Mouse (Mus musculus) heart, postnatal 0 days (tissue): ENCODE data around the gene Eif4a1. TPM values are rescaled to one million over a fixed set of nuclear protein-coding genes. Genes with fewer than 3 reads are reported as not detected.

ENCODE experiments used
- ATAC-seq: fragments of 200-750 bp; cut with Nextera tagmentation; 2 replicates; pipeline ENCODE4 v1.8.0; 2017; ENCODE audit warnings: low read depth, moderate number of reproducible peaks, moderate library complexity; ENCODE audit not compliant: insufficient read depth
- DNase-seq: peaks from one replicate; pipeline ENCODE4 v3.0.0-alpha.2; 2016; ENCODE audit warnings: low spot score
- H3K27ac ChIP-seq: fragments of 300-500 bp; sonication (generic); 2 replicates; pipeline ENCODE4 v1.5.1; 2014; ENCODE audit warnings: low read depth, mild to moderate bottlenecking
- H3K27me3 ChIP-seq: fragments of 300-500 bp; sonication (generic); 2 replicates; pipeline ENCODE4 v1.6.1; 2014; ENCODE audit warnings: low read length, mixed read lengths; ENCODE audit not compliant: control insufficient read depth, insufficient read depth
- H3K36me3 ChIP-seq: fragments of 300-500 bp; sonication (generic); replicated peaks from 2 replicates; pipeline ENCODE4 v1.6.1; 2014; ENCODE audit warnings: low read length, mixed read lengths; ENCODE audit not compliant: control insufficient read depth, insufficient read depth
- H3K4me1 ChIP-seq: fragments of 300-500 bp; sonication (generic); 2 replicates; pipeline ENCODE4 v1.6.1; 2014; ENCODE audit warnings: antibody characterized with exemption; ENCODE audit not compliant: control insufficient read depth, insufficient read depth
- H3K4me2 ChIP-seq: fragments of 300-500 bp; sonication (generic); 2 replicates; pipeline ENCODE4 v1.6.1; 2014; ENCODE audit warnings: low read depth, mild to moderate bottlenecking, low read length, moderate library complexity
- H3K4me3 ChIP-seq: fragments of 300-500 bp; sonication (generic); 2 replicates; pipeline ENCODE4 v1.5.1; 2014; ENCODE audit warnings: low read depth, low read length
- H3K9ac ChIP-seq: fragments of 300-500 bp; sonication (generic); replicated peaks from 2 replicates; pipeline ENCODE4 v1.6.1; 2014; ENCODE audit warnings: low read depth, low read length, mixed read lengths
- H3K9me3 ChIP-seq: fragments of 300-500 bp; sonication (generic); replicated peaks from 2 replicates; pipeline ENCODE4 v1.6.1; 2016; ENCODE audit warnings: low read length; ENCODE audit not compliant: control insufficient read depth
- CTCF ChIP-seq: IDR thresholded peaks from 2 replicates; pipeline ENCODE4 v1.5.1; 2016; ENCODE audit warnings: antibody characterized with exemption, control low read depth, low read depth
- EP300 ChIP-seq: IDR thresholded peaks from 2 replicates; pipeline ENCODE4 v1.6.1; 2016; ENCODE audit warnings: antibody characterized with exemption, low read depth
- WGBS: fragments of 180-500 bp; shearing (Covaris S2); extraction: QIAGEN DNeasy Blood & Tissue Kit; methylation state at CpG from one replicate; pipeline ENCODE4 v1.1.7; 2014; 5-methylcytosine and 5-hydroxymethylcytosine counted together
- microRNA counts: library from miRNA; unstranded; fragments of <30 nt; microRNA quantifications from one replicate; lab custom pipeline; 2015
- microRNA-seq: library from miRNA; unstranded; fragments of <30 nt; microRNA quantifications from one replicate; pipeline ENCODE4, GENCODE M21; 2016
- polyA plus RNA-seq: library from polyadenylated mRNA; unstranded; fragments of >200 nt; fragmentation: Nextera tagmentation; extraction: Ambion mirVana; gene quantifications from 2 replicates; pipeline ENCODE4 v1.2.1, GENCODE M21; 2015
- total RNA-seq: library from RNA; depleted of rRNA; stranded (reverse); fragments of >200 nt; gene quantifications from 2 replicates; pipeline ENCODE4 v1.2.3, GENCODE M21; 2014; ENCODE audit warnings: low replicate concordance; rRNA removed

Gene Eif4a1
- total and polyA plus RNA-seq, 2 experiments from 2014 or later, result 289 to 573 TPM

- 61% methylated on average over 7 of the region's 7 CpGs for WGBS
- Histone ChIP-seq H3K27ac (no peak overlapping the region), H3K27me3 (no peaks in the 10 kb centered on the region), H3K4me2 (no peak overlapping the region), H3K9ac (no peak overlapping the region), H3K36me3 (no peaks in the 10 kb centered on the region), H3K4me1 (peaks cover 11% of the 10 kb centered on the region), H3K4me3 (no peak overlapping the region), H3K9me3 (no peaks in the 10 kb centered on the region)
- ATAC-seq (no peak), DNase-seq (no peak)
- TF ChIP-seq EP300 (no peak), CTCF (no peak)
These were observed 51.7 kb downstream of the Eif4a1 start for GRCm38 (mm10) chr11:69620394-69621081.

DNA sequence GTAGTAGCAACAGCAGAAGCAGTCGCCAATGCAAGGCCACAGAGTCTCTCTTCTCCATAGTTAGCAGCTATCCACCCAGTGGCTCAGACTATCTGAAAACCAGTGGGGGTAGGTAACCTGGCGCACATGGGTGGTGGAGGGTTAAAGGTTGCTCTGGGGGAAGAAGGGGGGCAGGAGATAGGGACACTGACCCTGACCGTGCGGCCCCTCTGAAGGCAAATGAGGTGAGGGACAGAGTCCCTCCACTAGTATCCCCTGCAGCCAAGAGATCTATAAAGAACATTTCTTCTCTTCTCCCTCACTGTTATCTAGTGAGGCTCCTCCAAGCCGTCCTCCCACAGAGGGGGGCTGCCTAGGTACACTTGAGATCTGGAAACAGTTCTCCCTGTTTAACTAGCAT is 54.4 kb downstream of the Eif4a1 start, which contains the start of gene Shbg:
TSS of gene Shbg (minus strand) at position 101 of the 400 bp plus-strand sequence.
- 58% methylated on average over 5 of the region's 5 CpGs for WGBS
- Histone ChIP-seq H3K9me3 (no peaks in the 10 kb centered on the region), H3K4me3 (no peak within 1 kb of the TSS), H3K27ac (no peak within 1 kb of the TSS), H3K9ac (no peak within 1 kb of the TSS), H3K27me3 (no peaks in the 10 kb centered on the region), H3K4me1 (peaks cover 14% of the 10 kb centered on the region), H3K36me3 (no peaks in the 10 kb centered on the region), H3K4me2 (no peak within 1 kb of the TSS)
- no peak for DNase-seq
- no peak for ATAC-seq
- TF ChIP-seq CTCF (no peak), EP300 (no peak)

MicroRNA genes within 50 kb of the gene (microRNA counts, 519-probe panel; counts per million panel counts)
- microRNA mmu-miR-1934 (lab: Ali Mortazavi, UCI) (not detected), microRNA mmu-miR-467f (lab: Ali Mortazavi, UCI) (3,463 counts per million, percentile 40 among the panel's probes with 10 or more counts)

Small RNAs within 50 kb of the gene (microRNA-seq; reads per million reads assigned to microRNA genes)
- 2.0 reads per million, percentile 5 among the genes with 10 or more reads in this experiment for gene Mir1934
- not detected for gene Mir467f

Other genes with a start within 250 kb of the Eif4a1 start
Only the 30 nearest of the 35 such genes appear.
- gene Dnah2, start 123.3 kb downstream of the Eif4a1 start, total RNA-seq, result not detected in 2 replicates
- gene Dnah2, start 123.3 kb downstream of the Eif4a1 start, polyA plus RNA-seq, result 0.03 and 0.30 TPM in 2 replicates
- gene Efnb3, start 112.2 kb downstream of the Eif4a1 start, total RNA-seq, result 70.1 and 79.5 TPM in 2 replicates
- 69.4 and 75.6 TPM in 2 replicates for gene Efnb3, start 112.2 kb downstream of the Eif4a1 start, polyA plus RNA-seq
- gene Wrap53, start 92.2 kb downstream of the Eif4a1 start, total RNA-seq, result 12.4 and 18.7 TPM in 2 replicates
- 6.7 and 7.8 TPM in 2 replicates for gene Wrap53, start 92.2 kb downstream of the Eif4a1 start, polyA plus RNA-seq
- gene Trp53, start 92.1 kb downstream of the Eif4a1 start, total RNA-seq, result 33.6 and 35.9 TPM in 2 replicates
- gene Trp53, start 92.1 kb downstream of the Eif4a1 start, polyA plus RNA-seq, result 31.5 and 32.6 TPM in 2 replicates
- gene Atp1b2, start 66.5 kb downstream of the Eif4a1 start, total RNA-seq, result 23.7 and 24.7 TPM in 2 replicates
- 15.1 and 16.8 TPM in 2 replicates for gene Atp1b2, start 66.5 kb downstream of the Eif4a1 start, polyA plus RNA-seq
- gene Shbg, start 54.5 kb downstream of the Eif4a1 start, total RNA-seq, result not detected in 2 replicates
- gene Shbg, start 54.5 kb downstream of the Eif4a1 start, polyA plus RNA-seq, result 0.08 TPM in 1 of 2 replicates, not detected in the other
- 7.3 TPM in 1 of 2 replicates, not detected in the other for gene Sat2, start 50.4 kb downstream of the Eif4a1 start, total RNA-seq
- 17.8 and 18.8 TPM in 2 replicates for gene Sat2, start 50.4 kb downstream of the Eif4a1 start, polyA plus RNA-seq
- 64.7 and 102 TPM in 2 replicates for gene Fxr2, start 39.4 kb downstream of the Eif4a1 start, total RNA-seq
- gene Fxr2, start 39.4 kb downstream of the Eif4a1 start, polyA plus RNA-seq, result 15.8 and 17.7 TPM in 2 replicates
- not detected in 2 replicates for gene Sox15, start 17.1 kb downstream of the Eif4a1 start, total RNA-seq
- not detected in 2 replicates for gene Sox15, start 17.1 kb downstream of the Eif4a1 start, polyA plus RNA-seq
- 123 and 137 TPM in 2 replicates for gene Mpdu1, start 9.8 kb downstream of the Eif4a1 start, total RNA-seq
- gene Mpdu1, start 9.8 kb downstream of the Eif4a1 start, polyA plus RNA-seq, result 30.0 and 33.0 TPM in 2 replicates
- gene Cd68, start 6.3 kb downstream of the Eif4a1 start, total RNA-seq, result 2.6 and 6.9 TPM in 2 replicates
- 6.1 and 8.5 TPM in 2 replicates for gene Cd68, start 6.3 kb downstream of the Eif4a1 start, polyA plus RNA-seq
- 39.7 and 92.3 TPM in 2 replicates for gene Senp3, start 9.7 kb upstream of the Eif4a1 start, total RNA-seq
- gene Senp3, start 9.7 kb upstream of the Eif4a1 start, polyA plus RNA-seq, result 27.4 and 32.6 TPM in 2 replicates
- 0.81 TPM in 1 of 2 replicates, not detected in the other for gene Tnfsf13, start 13.4 kb upstream of the Eif4a1 start, total RNA-seq
- 0.57 and 0.89 TPM in 2 replicates for gene Tnfsf13, start 13.4 kb upstream of the Eif4a1 start, polyA plus RNA-seq
- gene Tnfsf12, start 23.4 kb upstream of the Eif4a1 start, total RNA-seq, result 8.5 and 9.3 TPM in 2 replicates
- 5.3 and 5.5 TPM in 2 replicates for gene Tnfsf12, start 23.4 kb upstream of the Eif4a1 start, polyA plus RNA-seq
- 0.65 and 1.8 TPM in 2 replicates for gene Tnfsfm13, start 23.7 kb upstream of the Eif4a1 start, total RNA-seq
- 2.8 and 3.0 TPM in 2 replicates for gene Tnfsfm13, start 23.7 kb upstream of the Eif4a1 start, polyA plus RNA-seq
- 13.4 and 15.6 TPM in 2 replicates for gene Polr2a, start 86.2 kb upstream of the Eif4a1 start, total RNA-seq
- gene Polr2a, start 86.2 kb upstream of the Eif4a1 start, polyA plus RNA-seq, result 6.2 and 6.6 TPM in 2 replicates
- not detected in 2 replicates for gene Slc35g3, start 89.5 kb upstream of the Eif4a1 start, total RNA-seq
- gene Slc35g3, start 89.5 kb upstream of the Eif4a1 start, polyA plus RNA-seq, result 0.18 TPM in 1 of 2 replicates, not detected in the other
- 21.2 and 28.7 TPM in 2 replicates for gene Zbtb4, start 93.5 kb upstream of the Eif4a1 start, total RNA-seq
- 2.6 and 2.9 TPM in 2 replicates for gene Zbtb4, start 93.5 kb upstream of the Eif4a1 start, polyA plus RNA-seq
- gene Chrnb1, start 123.5 kb upstream of the Eif4a1 start, total RNA-seq, result 2.5 and 11.2 TPM in 2 replicates
- 2.7 and 3.1 TPM in 2 replicates for gene Chrnb1, start 123.5 kb upstream of the Eif4a1 start, polyA plus RNA-seq
- gene Fgf11, start 129.4 kb upstream of the Eif4a1 start, total RNA-seq, result 5.3 and 5.7 TPM in 2 replicates
- 0.75 and 1.0 TPM in 2 replicates for gene Fgf11, start 129.4 kb upstream of the Eif4a1 start, polyA plus RNA-seq
- gene Tmem102, start 133.2 kb upstream of the Eif4a1 start, total RNA-seq, result 0.43 and 2.7 TPM in 2 replicates
- gene Tmem102, start 133.2 kb upstream of the Eif4a1 start, polyA plus RNA-seq, result 2.6 TPM in 2 replicates
- not detected in 2 replicates for gene Gm39566, start 142.9 kb upstream of the Eif4a1 start, total RNA-seq
- not detected in 2 replicates for gene Gm39566, start 142.9 kb upstream of the Eif4a1 start, polyA plus RNA-seq
- gene Spem2, start 146.0 kb upstream of the Eif4a1 start, total RNA-seq, result not detected in 2 replicates
- gene Spem2, start 146.0 kb upstream of the Eif4a1 start, polyA plus RNA-seq, result not detected in 2 replicates
- gene Spem1, start 149.8 kb upstream of the Eif4a1 start, total RNA-seq, result not detected in 2 replicates
- gene Spem1, start 149.8 kb upstream of the Eif4a1 start, polyA plus RNA-seq, result not detected in 2 replicates
- gene Nlgn2, start 165.4 kb upstream of the Eif4a1 start, total RNA-seq, result 4.5 and 10.1 TPM in 2 replicates
- 0.89 TPM in 2 replicates for gene Nlgn2, start 165.4 kb upstream of the Eif4a1 start, polyA plus RNA-seq
- 78.5 and 169 TPM in 2 replicates for gene Tmem256, start 166.1 kb upstream of the Eif4a1 start, total RNA-seq
- gene Tmem256, start 166.1 kb upstream of the Eif4a1 start, polyA plus RNA-seq, result 411 and 424 TPM in 2 replicates
- gene Plscr3, start 174.0 kb upstream of the Eif4a1 start, total RNA-seq, result 50.9 and 64.0 TPM in 2 replicates
- gene Plscr3, start 174.0 kb upstream of the Eif4a1 start, polyA plus RNA-seq, result 60.5 and 62.3 TPM in 2 replicates
- 0.50 TPM in 1 of 2 replicates, not detected in the other for gene Tnk1, start 186.3 kb upstream of the Eif4a1 start, total RNA-seq
- gene Tnk1, start 186.3 kb upstream of the Eif4a1 start, polyA plus RNA-seq, result not detected in 2 replicates
- not detected in 2 replicates for gene Tmem95, start 205.6 kb upstream of the Eif4a1 start, total RNA-seq
- gene Tmem95, start 205.6 kb upstream of the Eif4a1 start, polyA plus RNA-seq, result not detected in 2 replicates
- gene Kctd11, start 209.0 kb upstream of the Eif4a1 start, total RNA-seq, result 2.3 and 9.4 TPM in 2 replicates
- gene Kctd11, start 209.0 kb upstream of the Eif4a1 start, polyA plus RNA-seq, result 1.9 and 2.3 TPM in 2 replicates